Mouse (Mus musculus) adipocyte (in vitro differentiated cells): ENCODE results near the gene Wdr77.
A peak's percentile ranks its signal among the peaks of the same experiment; 100 is the strongest.
"Not testable (repeated sequence)": the region's sequence is repeated elsewhere in the genome, so short reads cannot be mapped to it uniquely, and the experiment has no call there.

Source experiments
- DNase-seq: peaks from one replicate; pipeline ENCODE4 v3.0.0-alpha.2; 2016; ENCODE audit warnings: low spot score

Wdr77 gene

GRCm38 (mm10) chr3:105951348-105951747, 7.8 kb upstream of the Wdr77 start:
- no peak for DNase-seq

GRCm38 (mm10) chr3:105957235-105957634, 1.9 kb upstream of the Wdr77 start:
- DNase-seq = peak; percentile 18

GRCm38 (mm10) chr3:105958204-105958603, 965 bp upstream of the Wdr77 start:
- peak; percentile 38 for DNase-seq

GRCm38 (mm10) chr3:105959585-105959984, 416 bp downstream of the Wdr77 start:
- DNase-seq = no peak

GRCm38 (mm10) chr3:105959999-105960398, 830 bp downstream of the Wdr77 start, which contains the start of gene Atp5f1:
Gene Atp5f1 (minus strand): TSS chr3:105960099.
- DNase-seq = no peak

- DNase-seq = peak; percentile 24
These were observed 1.5 kb downstream of the Wdr77 start for GRCm38 (mm10) chr3:105960700-105961099.

- DNase-seq = no peak
These were observed 12.8 kb downstream of the Wdr77 start for GRCm38 (mm10) chr3:105971831-105972446.

GRCm38 (mm10) chr3:105973411-105973810, 14.2 kb downstream of the Wdr77 start, which contains the start of gene Ovgp1:
Gene Ovgp1 (plus strand): TSS chr3:105973711.
- DNase-seq = no peak

GRCm38 (mm10) chr3:105974174-105974573, 15.0 kb downstream of the Wdr77 start:
- no peak for DNase-seq

- DNase-seq = not testable (repeated sequence)
These were observed 30.4 kb downstream of the Wdr77 start for GRCm38 (mm10) chr3:105989611-105990010.

GRCm38 (mm10) chr3:105991653-105992283, 32.6 kb downstream of the Wdr77 start:
- peak; percentile 82 for DNase-seq

GRCm38 (mm10) chr3:105994730-105995129, 35.6 kb downstream of the Wdr77 start:
- DNase-seq = no peak

- DNase-seq = no peak
These were observed 41.7 kb downstream of the Wdr77 start for GRCm38 (mm10) chr3:106000707-106001375.

- DNase-seq = no peak
These were observed 42.5 kb downstream of the Wdr77 start for GRCm38 (mm10) chr3:106001416-106002370.

- DNase-seq = not testable (repeated sequence)
These were observed 44.2 kb downstream of the Wdr77 start for GRCm38 (mm10) chr3:106003360-106003759.

- no peak for DNase-seq
These were observed 55.4 kb downstream of the Wdr77 start, which contains the start of gene Pifo for GRCm38 (mm10) chr3:106014546-106014945. Gene Pifo (minus strand): TSS chr3:106014646.
